7 mouse cellular contexts compared by ENCODE assay signal in genomic region chr3:69597211-69597610, GRCm38 (mm10). TPM values are rescaled to one million over a fixed set of nuclear protein-coding genes. Genes with fewer than 3 reads are reported as not detected.
DNase-seq lines count a peak whose midpoint lies in the region; ATAC-seq lines count a peak whose summit lies in the region.

No protein-coding gene starts in this region.

- 79% methylated on average over 6 of the region's 6 CpGs for WGBS in lung, embryonic 16.5 days
- WGBS in forebrain, embryonic 16.5 days = 85% methylated on average over 6 of the region's 6 CpGs
- WGBS in limb, embryonic 13.5 days = 94% methylated on average over 6 of the region's 6 CpGs
- WGBS in stomach, embryonic 16.5 days = 84% methylated on average over 6 of the region's 6 CpGs

- peaks cover 8% of the 10 kb centered on the region; the same call in 1 of the 2 replicates for H3K4me1 ChIP-seq in lung, embryonic 16.5 days (replicated peaks; ENCODE audit: control insufficient read depth, insufficient read depth, low read length)
- H3K4me1 ChIP-seq in forebrain, embryonic 16.5 days (replicated peaks; ENCODE audit: control insufficient read depth, insufficient read depth, low read length) = peaks cover 26% of the 10 kb centered on the region
- peaks cover 14% of the 10 kb centered on the region for H3K4me1 ChIP-seq in limb, embryonic 13.5 days
- H3K4me1 ChIP-seq in stomach, embryonic 16.5 days (ENCODE audit: control insufficient read depth, insufficient read depth, low read length) = peaks cover 6% of the 10 kb centered on the region; the same call in 1 of the 2 replicates

- peak overlapping the region; percentile 76; the same call in 1 of the 2 replicates for H3K4me3 ChIP-seq in lung, embryonic 16.5 days (ENCODE audit: low read length)
- H3K4me3 ChIP-seq in forebrain, embryonic 16.5 days (replicated peaks; ENCODE audit: low read length) = peak overlapping the region; percentile 83
- peak overlapping the region; percentile 74 for H3K4me3 ChIP-seq in limb, embryonic 13.5 days
- peak overlapping the region; percentile 70; the same call in 1 of the 2 replicates for H3K4me3 ChIP-seq in stomach, embryonic 16.5 days (replicated peaks; ENCODE audit: low read length)

- no peak for ATAC-seq in lung, embryonic 16.5 days (ENCODE audit: low read depth)
- no peak for ATAC-seq in forebrain, embryonic 16.5 days
- ATAC-seq in limb, embryonic 13.5 days (ENCODE audit: low FRiP score, low read depth) = no peak
- no peak for ATAC-seq in stomach, embryonic 16.5 days (ENCODE audit: insufficient read depth, low FRiP score)

- no peak overlapping the region for H3K9ac ChIP-seq in lung, embryonic 16.5 days (ENCODE audit: low read length)
- H3K9ac ChIP-seq in forebrain, embryonic 16.5 days (replicated peaks; ENCODE audit: low read depth, low read length) = peak overlapping the region; percentile 93; the same call in 1 of the 2 replicates
- peak overlapping the region; percentile 90 for H3K9ac ChIP-seq in limb, embryonic 13.5 days
- peak overlapping the region; percentile 79; the same call in 1 of the 2 replicates for H3K9ac ChIP-seq in stomach, embryonic 16.5 days (ENCODE audit: low read length)

- no peaks in the 10 kb centered on the region for H3K36me3 ChIP-seq in lung, embryonic 16.5 days (ENCODE audit: control insufficient read depth, insufficient read depth, low read length)
- H3K36me3 ChIP-seq in forebrain, embryonic 16.5 days (ENCODE audit: control insufficient read depth, insufficient read depth) = no peaks in the 10 kb centered on the region
- H3K36me3 ChIP-seq in limb, embryonic 13.5 days = 0 out of 2 replicates have a peak, but pooled peaks cover 3% of the 10 kb centered on the region
- no peaks in the 10 kb centered on the region for H3K36me3 ChIP-seq in stomach, embryonic 16.5 days (ENCODE audit: control insufficient read depth, insufficient read depth, low read length)

- DNase-seq in lung, postnatal 4 days = no peak
- DNase-seq in cerebellum, adult 18-20 months = no peak
- DNase-seq in left cerebral cortex, adult 8-10 months (ENCODE audit: low spot score in 2 of 2) = no peak

- peak overlapping the region; percentile 88 for H3K4me2 ChIP-seq in lung, embryonic 16.5 days (ENCODE audit: low read depth, low read length)
- H3K4me2 ChIP-seq in forebrain, embryonic 16.5 days (ENCODE audit: low read length) = peak overlapping the region; percentile 77
- peak overlapping the region; percentile 85 for H3K4me2 ChIP-seq in limb, embryonic 13.5 days (replicated peaks)
- H3K4me2 ChIP-seq in stomach, embryonic 16.5 days (ENCODE audit: low read depth, low read length) = peak overlapping the region; percentile 72; the same call in 1 of the 2 replicates

- no peak overlapping the region for H3K27ac ChIP-seq in lung, embryonic 16.5 days (ENCODE audit: low read length)
- H3K27ac ChIP-seq in forebrain, embryonic 16.5 days (ENCODE audit: low read length) = no peak overlapping the region
- H3K27ac ChIP-seq in limb, embryonic 13.5 days = no peak overlapping the region
- no peak overlapping the region for H3K27ac ChIP-seq in stomach, embryonic 16.5 days (ENCODE audit: low read length)

- H3K9me3 ChIP-seq in lung, embryonic 16.5 days (ENCODE audit: control insufficient read depth, low read length) = no peaks in the 10 kb centered on the region
- H3K9me3 ChIP-seq in forebrain, embryonic 16.5 days (ENCODE audit: control insufficient read depth, low read length) = no peaks in the 10 kb centered on the region
- H3K9me3 ChIP-seq in limb, embryonic 13.5 days = no peaks in the 10 kb centered on the region
- H3K9me3 ChIP-seq in stomach, embryonic 16.5 days (replicated peaks; ENCODE audit: control insufficient read depth, low read length) = no peaks in the 10 kb centered on the region

- no peaks in the 10 kb centered on the region for H3K27me3 ChIP-seq in lung, embryonic 16.5 days (ENCODE audit: control insufficient read depth, insufficient read depth, low read depth, low read length)
- no peaks in the 10 kb centered on the region for H3K27me3 ChIP-seq in forebrain, embryonic 16.5 days (replicated peaks; ENCODE audit: control insufficient read depth, insufficient read depth, low read length)
- H3K27me3 ChIP-seq in limb, embryonic 13.5 days = 0 out of 2 replicates have a peak, but pooled peaks cover 3% of the 10 kb centered on the region
- no peaks in the 10 kb centered on the region for H3K27me3 ChIP-seq in stomach, embryonic 16.5 days (ENCODE audit: control insufficient read depth, insufficient read depth, low read length)

RNA-seq across cellular contexts. Expression of gene B3galnt1, which starts 1.5 kb away (rescaled TPM):
- polyA plus RNA-seq in lung, embryonic 16.5 days (2015; fragmentation: Nextera tagmentation; extraction: Ambion mirVana) = 32.9 and 33.3 TPM in 2 replicates
- polyA plus RNA-seq in forebrain, embryonic 16.5 days (2015; fragmentation: Nextera tagmentation; extraction: Ambion mirVana) = 94.8 and 103 TPM in 2 replicates
- polyA plus RNA-seq in limb, embryonic 13.5 days (2015; fragmentation: Nextera tagmentation; extraction: Ambion mirVana) = 51.3 and 51.5 TPM in 2 replicates
- 39.2 and 39.8 TPM in 2 replicates for polyA plus RNA-seq in stomach, embryonic 16.5 days (2015; fragmentation: Nextera tagmentation; extraction: Ambion mirVana)
- 10 to 100 TPM; 47.7 to 50.6 (median 48.5) TPM for total RNA-seq in left cerebral cortex, adult 8-10 months (2022)
